Mouse (Mus musculus) bone marrow, adult 2 months (tissue): ENCODE measurements around the gene Cbx1. TPM values are rescaled to one million over a fixed set of nuclear protein-coding genes. Genes with fewer than 3 reads are reported as not detected.

Experiments
- H3K27ac ChIP-seq: fragments of 200-500 bp; 2 replicates; pipeline ENCODE4 v1.5.1; 2012; ENCODE audit warnings: low read depth, mild to moderate bottlenecking, control low read depth, inconsistent platforms, low read length; ENCODE audit not compliant: control insufficient read depth, poor library complexity, insufficient read depth
- H3K4me1 ChIP-seq: fragments of 200-500 bp; 2 replicates; pipeline ENCODE4 v1.6.1; 2011; ENCODE audit warnings: low read length; ENCODE audit not compliant: control insufficient read depth, insufficient read depth
- H3K4me3 ChIP-seq: fragments of 200-500 bp; replicated peaks from 2 replicates; pipeline ENCODE3; 2011; ENCODE audit warnings: mild to moderate bottlenecking, low read depth, low read length, control low read depth; ENCODE audit not compliant: control insufficient read depth
- CTCF ChIP-seq: fragments of 200-500 bp; IDR thresholded peaks from 2 replicates; pipeline ENCODE4 v1.5.1; 2011; ENCODE audit warnings: low read length, control low read depth; ENCODE audit not compliant: control insufficient read depth, insufficient read depth
- POLR2A ChIP-seq: fragments of 200-500 bp; IDR thresholded peaks from 2 replicates; pipeline ENCODE4 v1.6.1; 2011; ENCODE audit warnings: low read depth, mild to moderate bottlenecking, control low read depth, low read length, borderline replicate concordance; ENCODE audit not compliant: control insufficient read depth
- WGBS: fragments of 180-500 bp; shearing (Covaris S2); methylation state at CpG from one replicate; pipeline ENCODE4 v1.1.7; 2018; 5-methylcytosine and 5-hydroxymethylcytosine counted together
- polyA plus RNA-seq: library from polyadenylated mRNA; stranded (reverse); fragments of >200 nt; gene quantifications from 2 replicates; pipeline ENCODE4 v1.2.4, GENCODE M21; 2011; ENCODE audit warnings: low replicate concordance; ENCODE audit not compliant: missing spikeins, insufficient read depth, insufficient read length

The Cbx1 gene
- polyA plus RNA-seq, 1 experiment = 60.2 TPM

DNA sequence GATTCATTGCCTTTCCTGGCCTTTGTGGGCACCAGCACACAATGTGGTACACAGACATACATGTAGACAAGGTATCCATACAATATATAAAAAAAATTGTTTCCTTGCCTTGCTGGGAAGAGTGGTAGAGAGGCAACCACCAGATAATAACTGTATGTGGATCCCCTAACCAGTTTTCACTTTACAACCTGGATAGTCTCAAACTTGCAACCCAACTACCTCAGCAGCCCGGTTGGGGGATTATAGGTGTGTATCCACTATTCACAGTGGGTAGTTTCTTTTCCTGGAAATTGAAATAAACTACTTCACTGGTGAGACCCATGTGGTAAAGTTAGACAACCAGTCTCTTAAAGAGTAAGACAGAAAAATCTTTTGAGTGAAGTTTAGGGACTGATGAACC is 27.6 kb downstream of the Cbx1 start:
- Histone ChIP-seq H3K4me3 (no peak overlapping the region), H3K4me1 (no peaks in the 10 kb centered on the region), H3K27ac (no peak overlapping the region)
- WGBS = 87% methylated on average over 1 of the region's 1 CpGs
- TF ChIP-seq POLR2A (no peak), CTCF (no peak)

DNA sequence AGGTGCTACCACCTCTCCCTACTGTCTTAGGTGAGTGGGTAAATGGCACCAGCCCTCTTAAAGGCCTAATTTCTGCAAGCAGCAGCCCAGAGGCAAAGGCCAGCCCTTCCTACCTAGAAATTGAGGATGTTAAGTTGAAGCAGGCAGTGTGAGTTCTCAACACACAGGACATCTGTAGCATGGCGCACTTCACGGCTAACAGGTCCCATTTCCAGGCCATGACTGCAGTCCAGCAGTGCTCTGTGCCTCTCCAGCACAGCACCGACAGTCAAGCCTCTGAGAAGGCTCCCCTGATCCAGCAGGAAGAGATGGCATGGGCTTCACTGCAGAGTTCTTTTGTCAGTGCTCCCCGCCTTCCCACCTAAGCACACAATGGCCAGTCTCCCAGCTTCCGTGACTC is 28.1 kb downstream of the Cbx1 start:
- TF ChIP-seq CTCF (no peak), POLR2A (no peak)
- Histone ChIP-seq H3K4me3 (no peak overlapping the region), H3K4me1 (no peaks in the 10 kb centered on the region), H3K27ac (no peak overlapping the region)
- WGBS = 90% methylated on average over 5 of the region's 5 CpGs

DNA sequence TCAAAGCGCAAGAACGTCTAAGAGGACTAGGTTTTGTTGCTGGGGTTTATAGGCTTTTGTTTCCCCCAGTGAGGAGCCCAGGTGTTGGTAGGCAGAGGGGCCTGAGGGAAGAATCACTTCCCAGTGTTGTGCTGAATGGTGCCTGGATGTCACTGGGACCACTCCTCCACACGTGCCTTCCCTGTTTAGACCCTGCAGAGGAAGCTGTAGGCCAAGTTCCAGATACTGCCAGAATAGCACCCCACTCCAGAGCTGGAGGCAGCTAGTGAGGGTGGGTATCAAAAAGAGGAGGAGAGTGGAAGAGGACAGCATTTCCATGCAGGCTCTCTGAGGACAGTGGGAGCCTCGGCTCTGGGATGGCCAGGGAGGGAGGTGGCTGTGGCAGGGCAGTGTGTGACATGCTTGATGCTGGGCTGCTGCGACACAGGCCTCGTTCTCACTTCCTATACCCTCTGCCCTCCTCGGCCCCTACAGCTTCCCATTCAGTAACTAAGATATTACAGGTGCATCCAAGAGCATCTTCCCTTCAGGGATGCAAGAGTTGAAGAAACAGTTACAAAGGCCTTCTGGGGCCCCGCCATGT is 29.3 kb downstream of the Cbx1 start:
- WGBS = 87% methylated on average over 8 of the region's 8 CpGs
- no peak for TF ChIP-seq CTCF
- TF ChIP-seq POLR2A = no peak
- no peak overlapping the region for H3K4me3 ChIP-seq
- no peak overlapping the region for H3K27ac ChIP-seq
- H3K4me1 ChIP-seq = peaks cover 5% of the 10 kb centered on the region; the same call in 1 of the 2 replicates

DNA sequence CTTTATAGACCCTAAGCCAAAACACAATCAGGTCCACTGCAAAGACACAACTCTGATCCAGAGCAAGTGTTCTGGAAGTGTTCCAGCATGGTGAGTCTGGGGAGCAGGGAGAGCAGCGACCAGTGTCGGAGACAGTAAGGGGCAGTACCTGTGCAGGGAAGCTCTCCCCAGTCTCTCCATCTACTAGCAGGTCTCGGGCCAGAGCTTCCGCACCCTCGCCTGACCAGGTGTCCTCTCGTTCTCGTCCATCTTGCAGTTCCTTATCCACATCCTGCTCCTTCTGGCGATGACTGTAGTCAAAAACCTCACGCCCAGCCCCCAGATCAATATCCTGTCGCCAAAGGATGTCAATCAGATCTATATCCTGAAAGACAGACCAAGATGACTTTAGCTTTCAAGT is 33.0 kb downstream of the Cbx1 start:
- 84% methylated on average over 10 of the region's 10 CpGs for WGBS
- Histone ChIP-seq H3K27ac (no peak overlapping the region), H3K4me1 (peaks cover 5% of the 10 kb centered on the region; the same call in 1 of the 2 replicates), H3K4me3 (no peak overlapping the region)
- TF ChIP-seq CTCF (no peak), POLR2A (no peak)

DNA sequence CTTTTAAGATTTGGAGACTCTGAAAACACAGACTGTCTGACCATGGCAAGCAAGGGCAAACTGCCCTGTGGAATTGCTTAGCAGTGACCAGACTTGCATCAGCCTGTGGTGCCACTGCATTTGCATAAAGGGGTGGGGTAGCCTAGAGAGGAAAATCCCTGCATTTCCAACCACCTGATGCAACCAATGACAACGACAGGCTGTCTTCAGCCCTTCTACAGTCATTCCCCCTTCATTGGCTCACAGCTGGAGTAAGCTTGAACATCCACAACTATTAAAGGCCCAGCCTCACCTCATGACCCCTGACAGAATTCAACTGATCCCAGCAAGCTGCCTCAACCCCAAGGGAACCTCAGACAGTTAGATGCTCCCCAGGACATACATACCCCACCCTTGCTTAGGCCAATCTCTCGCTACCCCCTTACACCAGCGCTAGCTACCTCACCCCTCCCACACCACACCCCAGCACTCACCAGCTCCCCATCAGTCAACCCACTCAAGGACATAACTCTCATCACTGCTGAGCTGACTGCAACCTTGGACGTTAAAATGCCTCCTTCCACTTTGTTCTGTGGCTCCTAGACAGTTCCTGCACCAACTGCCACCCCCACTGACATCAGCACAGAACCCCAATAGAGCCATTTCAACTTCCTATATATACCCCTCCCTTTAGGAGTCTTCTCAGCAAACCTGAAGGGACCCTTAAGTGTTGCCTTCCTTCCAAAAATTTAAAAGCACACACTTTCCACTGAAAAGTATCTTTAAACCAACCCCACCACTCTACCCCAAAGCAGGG is 33.9 kb downstream of the Cbx1 start:
- no peak for TF ChIP-seq CTCF
- TF ChIP-seq POLR2A = no peak
- peaks cover 5% of the 10 kb centered on the region; the same call in 1 of the 2 replicates for H3K4me1 ChIP-seq
- H3K4me3 ChIP-seq = no peak overlapping the region
- H3K27ac ChIP-seq = no peak overlapping the region
- 37% methylated on average over 4 of the region's 4 CpGs for WGBS

DNA sequence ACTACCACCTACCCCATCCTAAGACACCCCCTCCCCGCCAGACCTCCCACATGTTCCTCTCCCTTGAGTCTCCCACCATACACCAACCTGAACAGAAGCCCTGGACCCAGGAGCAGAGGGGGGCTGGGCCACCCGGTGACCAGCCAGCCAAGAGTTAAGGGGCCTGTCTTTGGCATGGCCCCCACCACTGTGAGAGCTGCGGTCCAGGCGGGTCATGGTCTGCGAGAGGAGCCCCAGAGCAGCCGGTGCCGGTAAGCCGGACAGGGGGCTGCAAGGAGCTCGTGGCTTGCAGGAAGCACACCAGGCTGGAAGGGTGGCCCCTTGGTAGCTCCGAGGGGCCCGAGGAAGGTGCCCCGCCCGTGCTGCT is 34.5 kb downstream of the Cbx1 start:
- Histone ChIP-seq H3K4me3 (peak overlapping the region; percentile 6), H3K4me1 (peaks cover 5% of the 10 kb centered on the region; the same call in 1 of the 2 replicates), H3K27ac (no peak overlapping the region; the same call in 1 of the 2 replicates)
- 15% methylated on average over 13 of the region's 13 CpGs for WGBS
- no peak for TF ChIP-seq CTCF
- TF ChIP-seq POLR2A = no peak

DNA sequence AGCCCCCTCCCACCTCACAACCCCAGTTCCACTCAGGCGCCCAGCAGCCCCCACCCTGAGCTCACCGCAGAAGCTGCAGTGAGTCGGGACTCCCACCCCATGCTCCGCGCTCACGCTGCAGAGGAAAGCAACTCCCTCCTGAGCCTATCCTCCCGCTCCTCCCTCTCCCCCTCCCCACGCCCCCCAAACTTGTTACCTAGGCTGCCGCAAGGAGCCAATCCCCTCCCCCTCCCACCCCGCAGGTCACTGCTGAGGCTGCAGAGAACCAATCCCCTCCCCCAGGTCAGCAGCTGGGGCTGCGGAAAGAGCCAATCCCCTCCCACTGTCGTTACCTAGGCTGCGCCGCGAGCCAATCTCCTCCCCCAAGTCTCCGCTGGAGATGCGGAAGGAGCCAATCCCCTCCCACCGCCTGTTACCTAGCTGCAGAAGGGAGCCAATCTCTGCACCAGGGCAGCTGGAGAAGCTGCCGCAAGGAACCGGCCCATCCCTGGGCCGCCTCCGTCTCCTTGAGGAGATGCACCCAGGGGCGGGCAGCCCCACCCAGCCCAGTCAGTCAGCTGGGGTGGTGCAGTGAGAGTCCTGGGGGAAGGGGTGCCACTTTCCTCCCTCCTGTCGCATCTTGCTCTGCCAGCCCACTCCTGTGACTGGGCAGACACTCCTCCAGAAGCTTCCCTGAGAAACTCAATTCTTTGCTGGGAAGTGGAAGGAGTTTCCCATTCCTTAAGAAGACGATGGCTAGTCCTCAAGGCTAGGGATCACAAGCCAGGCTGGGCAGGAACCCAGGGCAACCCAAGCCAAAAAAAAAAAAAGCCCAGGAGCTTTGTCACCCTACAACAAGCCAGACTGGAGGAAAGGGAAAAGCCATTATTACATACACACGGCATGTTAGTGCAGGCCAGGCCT is 35.2 kb downstream of the Cbx1 start:
- TF ChIP-seq POLR2A (no peak), CTCF (no peak)
- Histone ChIP-seq H3K4me3 (peak overlapping the region; percentile 47), H3K27ac (peak overlapping the region; percentile 16; the same call in 1 of the 2 replicates), H3K4me1 (peaks cover 5% of the 10 kb centered on the region; the same call in 1 of the 2 replicates)
- 4% methylated on average over 26 of the region's 26 CpGs for WGBS

DNA sequence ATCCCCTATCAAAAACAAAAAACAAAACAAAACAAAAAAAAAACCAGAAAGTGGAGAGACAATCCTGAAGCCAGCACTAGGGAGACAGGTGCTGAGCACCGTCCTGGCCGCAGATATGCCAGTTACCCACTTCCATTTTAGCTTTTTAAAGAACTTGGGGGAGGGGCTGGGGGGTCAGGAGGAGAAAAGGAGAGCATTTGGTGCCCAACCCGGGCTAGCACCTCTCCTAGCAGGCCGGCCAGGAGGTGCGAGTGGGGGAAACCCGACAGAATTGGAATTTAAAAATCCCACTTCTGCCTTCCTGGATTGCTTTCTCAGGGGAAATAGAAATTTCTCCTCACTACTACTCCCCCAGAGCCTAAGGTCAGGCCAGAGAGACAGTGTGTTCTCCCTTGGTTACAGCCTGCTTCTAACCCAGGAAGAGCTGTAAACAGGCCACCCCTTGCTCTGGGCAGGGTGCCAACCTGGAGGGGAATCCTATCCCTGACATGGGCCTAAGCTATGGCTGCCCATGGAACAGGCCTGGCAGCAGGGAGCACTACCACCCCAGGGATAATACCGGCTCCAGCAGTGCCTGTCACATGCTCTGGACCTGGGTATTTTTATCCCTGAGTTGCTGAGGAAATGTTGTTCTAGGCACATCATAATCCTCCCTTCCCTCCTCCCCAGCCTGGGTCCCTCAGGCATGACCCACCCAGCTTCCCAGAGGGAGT is 36.0 kb downstream of the Cbx1 start:
- no peak overlapping the region for H3K4me3 ChIP-seq
- 66% methylated on average over 7 of the region's 7 CpGs for WGBS
- peaks cover 5% of the 10 kb centered on the region; the same call in 1 of the 2 replicates for H3K4me1 ChIP-seq
- H3K27ac ChIP-seq = no peak overlapping the region
- no peak for TF ChIP-seq POLR2A
- TF ChIP-seq CTCF = no peak
